In genomic region chr6:5382583-5383215, GRCm38 (mm10) we compare ENCODE assay signal across 8 mouse cellular contexts. TPM values are rescaled to one million over a fixed set of nuclear protein-coding genes. Genes with fewer than 3 reads are reported as not detected.
A peak's percentile ranks its signal among the peaks of the same experiment; 100 is the strongest.
DNase-seq lines count a peak whose midpoint lies in the region; ATAC-seq and TF ChIP-seq lines count a peak whose summit lies in the region.

No protein-coding gene starts in this region.

- H3K9me3 ChIP-seq in heart, embryonic 10.5 days, result no peaks in the 10 kb centered on the region
- no peaks in the 10 kb centered on the region for H3K9me3 ChIP-seq in kidney, embryonic 14.5 days (ENCODE audit: control insufficient read depth, low read length)
- no peaks in the 10 kb centered on the region for H3K9me3 ChIP-seq in limb, embryonic 13.5 days
- no peaks in the 10 kb centered on the region for H3K9me3 ChIP-seq in midbrain, embryonic 15.5 days

- peak; percentile 89 for TF ChIP-seq CTCF in brain, embryonic 14.5 days (IDR thresholded peaks at IDR 0.05; ENCODE audit: borderline replicate concordance, extremely low read depth, insufficient read depth, insufficient read length)
- peak; percentile 67; the same call in 1 of the 2 replicates for TF ChIP-seq CTCF in embryonic fibroblast, embryonic 13.5 days (IDR thresholded peaks at IDR 0.05; ENCODE audit: borderline replicate concordance, insufficient read depth, low read length)

- peak overlapping the region; percentile 38; the same call in 1 of the 2 replicates for H3K9ac ChIP-seq in kidney, embryonic 14.5 days (ENCODE audit: low read depth, low read length)
- H3K9ac ChIP-seq in limb, embryonic 13.5 days, result peak overlapping the region; percentile 58
- peak overlapping the region; percentile 29; the same call in 1 of the 2 replicates for H3K9ac ChIP-seq in midbrain, embryonic 15.5 days

- H3K27ac ChIP-seq in embryonic fibroblast, embryonic 13.5 days (ENCODE audit: insufficient read depth, low read length), result no peak overlapping the region
- peak overlapping the region; percentile 77 for H3K27ac ChIP-seq in heart, embryonic 10.5 days
- peak overlapping the region; percentile 39; the same call in 1 of the 2 replicates for H3K27ac ChIP-seq in kidney, embryonic 14.5 days (ENCODE audit: low read depth, low read length)
- H3K27ac ChIP-seq in limb, embryonic 13.5 days, result peak overlapping the region; percentile 52
- H3K27ac ChIP-seq in midbrain, embryonic 15.5 days, result peak overlapping the region; percentile 76

- peak overlapping the region; percentile 56 for H3K4me3 ChIP-seq in embryonic fibroblast, embryonic 13.5 days (ENCODE audit: insufficient read depth, low read length)
- H3K4me3 ChIP-seq in heart, embryonic 10.5 days, result peak overlapping the region; percentile 57
- peak overlapping the region; percentile 32 for H3K4me3 ChIP-seq in kidney, embryonic 14.5 days (ENCODE audit: low read length)
- peak overlapping the region; percentile 40 for H3K4me3 ChIP-seq in limb, embryonic 13.5 days
- peak overlapping the region; percentile 28 for H3K4me3 ChIP-seq in midbrain, embryonic 15.5 days

- WGBS in heart, embryonic 10.5 days, result 2% methylated on average over 16 of the region's 16 CpGs
- under 1% methylated on average over 16 of the region's 16 CpGs for WGBS in kidney, embryonic 14.5 days
- WGBS in limb, embryonic 13.5 days, result 1% methylated on average over 16 of the region's 16 CpGs
- WGBS in midbrain, embryonic 15.5 days, result under 1% methylated on average over 16 of the region's 16 CpGs

- peaks cover 6% of the 10 kb centered on the region; the same call in 1 of the 2 replicates for H3K4me1 ChIP-seq in embryonic fibroblast, embryonic 13.5 days (ENCODE audit: control insufficient read depth, insufficient read depth, low read length)
- peaks cover 26% of the 10 kb centered on the region for H3K4me1 ChIP-seq in heart, embryonic 10.5 days
- H3K4me1 ChIP-seq in kidney, embryonic 14.5 days (ENCODE audit: control insufficient read depth, insufficient read depth, low read length), result peaks cover 32% of the 10 kb centered on the region
- peaks cover 48% of the 10 kb centered on the region for H3K4me1 ChIP-seq in limb, embryonic 13.5 days
- peaks cover 51% of the 10 kb centered on the region for H3K4me1 ChIP-seq in midbrain, embryonic 15.5 days

- peak; percentile 49 for DNase-seq in CD4-positive helper T cell, adult 2 months (ENCODE audit: low read depth, low spot score)
- peak; percentile 96 for DNase-seq in brain, embryonic 14.5 days (ENCODE audit: low read depth)
- DNase-seq in heart, embryonic 10.5 days (ENCODE audit: low spot score), result peak; percentile 88
- peak; percentile 60 to 84 for DNase-seq in spleen, postnatal 10 days (ENCODE audit: low spot score in 2 of 2)

- H3K4me2 ChIP-seq in kidney, embryonic 14.5 days (replicated peaks; ENCODE audit: low read depth, low read length), result peak overlapping the region; percentile 57
- peak overlapping the region; percentile 72 for H3K4me2 ChIP-seq in limb, embryonic 13.5 days (replicated peaks)
- peak overlapping the region; percentile 53 for H3K4me2 ChIP-seq in midbrain, embryonic 15.5 days

- H3K27me3 ChIP-seq in heart, embryonic 10.5 days (ENCODE audit: insufficient read depth, poor library complexity, severe bottlenecking), result no peaks in the 10 kb centered on the region
- H3K27me3 ChIP-seq in kidney, embryonic 14.5 days (ENCODE audit: control insufficient read depth, insufficient read depth, low read length), result no peaks in the 10 kb centered on the region
- H3K27me3 ChIP-seq in limb, embryonic 13.5 days, result no peaks in the 10 kb centered on the region
- H3K27me3 ChIP-seq in midbrain, embryonic 15.5 days (replicated peaks), result no peaks in the 10 kb centered on the region

- 0 out of 2 replicates have a peak, but pooled peaks have one; percentile 22 for TF ChIP-seq POLR2A in brain, embryonic 14.5 days (IDR thresholded peaks at IDR 0.05; ENCODE audit: borderline replicate concordance, extremely low read depth, insufficient read depth, insufficient read length, poor library complexity, severe bottlenecking)
- TF ChIP-seq POLR2A in embryonic fibroblast, embryonic 13.5 days (IDR thresholded peaks at IDR 0.05; ENCODE audit: low read depth, low read length), result no peak

- no peaks in the 10 kb centered on the region for H3K36me3 ChIP-seq in heart, embryonic 10.5 days
- H3K36me3 ChIP-seq in kidney, embryonic 14.5 days (ENCODE audit: control insufficient read depth, insufficient read depth, low read length), result no peaks in the 10 kb centered on the region
- H3K36me3 ChIP-seq in limb, embryonic 13.5 days, result no peaks in the 10 kb centered on the region
- H3K36me3 ChIP-seq in midbrain, embryonic 15.5 days (replicated peaks), result no peaks in the 10 kb centered on the region

- peak; percentile 73; the same call in 1 of the 2 replicates for ATAC-seq in kidney, embryonic 14.5 days (ENCODE audit: low FRiP score, low TSS enrichment)
- ATAC-seq in limb, embryonic 13.5 days (ENCODE audit: low FRiP score, low read depth), result peak; percentile 76
- peak; percentile 75 for ATAC-seq in midbrain, embryonic 15.5 days (replicated peaks)

RNA-seq across cellular contexts. Expression of gene Asb4, which starts 0.5 kb away (rescaled TPM):
- polyA plus RNA-seq in brain, embryonic 14.5 days (2012; rRNA removed), result 19.1 and 20.4 TPM in 2 replicates
- polyA plus RNA-seq in embryonic fibroblast, embryonic 13.5 days (2011; ENCODE audit: insufficient read length, low read depth, missing spikeins), result 3.8 and 4.4 TPM in 2 replicates
- 60.7 and 132 TPM in 2 replicates for polyA plus RNA-seq in heart, embryonic 10.5 days (2016; fragmentation: Nextera tagmentation; extraction: Ambion mirVana)
- polyA plus RNA-seq in kidney, embryonic 14.5 days (2014; fragmentation: Nextera tagmentation; extraction: Ambion mirVana), result 32.3 and 40.6 TPM in 2 replicates
- 61.3 and 66.4 TPM in 2 replicates for polyA plus RNA-seq in limb, embryonic 13.5 days (2015; fragmentation: Nextera tagmentation; extraction: Ambion mirVana)
- polyA plus RNA-seq in midbrain, embryonic 15.5 days (2015; fragmentation: Nextera tagmentation; extraction: Ambion mirVana), result 17.5 and 17.6 TPM in 2 replicates
